Mouse (Mus musculus) intestine, embryonic 15.5 days (tissue): ENCODE data around the gene Paxx. TPM values are rescaled to one million over a fixed set of nuclear protein-coding genes. Genes with fewer than 3 reads are reported as not detected.
A peak's percentile ranks its signal among the peaks of the same experiment; 100 is the strongest.

Experiments
- ATAC-seq: fragments of 200-750 bp; cut with Nextera tagmentation; 2 replicates; pipeline ENCODE4 v1.8.0; 2017; ENCODE audit warnings: moderate TSS enrichment, moderate library complexity
- H3K27ac ChIP-seq: fragments of 300-500 bp; sonication (generic); 2 replicates; pipeline ENCODE4 v1.5.1; 2015; ENCODE audit warnings: mild to moderate bottlenecking, inconsistent platforms
- H3K27me3 ChIP-seq: fragments of 300-500 bp; sonication (generic); replicated peaks from 2 replicates; pipeline ENCODE4 v1.6.1; 2015; ENCODE audit warnings: inconsistent platforms
- H3K36me3 ChIP-seq: fragments of 300-500 bp; sonication (generic); 2 replicates; pipeline ENCODE4 v1.6.1; 2015; ENCODE audit warnings: inconsistent platforms
- H3K4me1 ChIP-seq: fragments of 300-500 bp; sonication (generic); replicated peaks from 2 replicates; pipeline ENCODE4 v1.6.1; 2015; ENCODE audit warnings: inconsistent platforms
- H3K4me2 ChIP-seq: fragments of 300-500 bp; sonication (generic); replicated peaks from 2 replicates; pipeline ENCODE4 v1.6.1; 2015; ENCODE audit warnings: mild to moderate bottlenecking, inconsistent platforms
- H3K4me3 ChIP-seq: fragments of 300-500 bp; sonication (generic); replicated peaks from 2 replicates; pipeline ENCODE4 v1.5.1; 2015; ENCODE audit warnings: inconsistent platforms
- H3K9ac ChIP-seq: fragments of 300-500 bp; sonication (generic); 2 replicates; pipeline ENCODE4 v1.6.1; 2015; ENCODE audit warnings: inconsistent platforms
- H3K9me3 ChIP-seq: fragments of 300-500 bp; sonication (generic); 2 replicates; pipeline ENCODE4 v1.6.1; 2016; ENCODE audit warnings: inconsistent platforms
- WGBS: fragments of 180-500 bp; shearing (Covaris S2); methylation state at CpG from one replicate; pipeline ENCODE4 v1.1.7; 2015; 5-methylcytosine and 5-hydroxymethylcytosine counted together
- polyA plus RNA-seq: library from polyadenylated mRNA; unstranded; fragments of >200 nt; fragmentation: Nextera tagmentation; extraction: Ambion mirVana; gene quantifications from 2 replicates; pipeline ENCODE4 v1.2.1, GENCODE M21; 2015

Gene Paxx
- polyA plus RNA-seq, result 28.0 and 33.2 TPM in 2 replicates

GRCm38 (mm10) chr2:25460551-25461309, at the start of gene Paxx:
TSS of gene Paxx (minus strand) at chr2:25461094.
- under 1% methylated on average over 48 of the region's 48 CpGs for WGBS
- ATAC-seq, result peak; percentile 92
- H3K4me2 ChIP-seq, result peak within 1 kb of the TSS; percentile 77

GRCm38 (mm10) chr2:25509912-25510311, 49.0 kb upstream of the Paxx start:
- Histone ChIP-seq H3K4me3 (no peak overlapping the region), H3K9me3 (no peaks in the 10 kb centered on the region), H3K4me2 (no peak overlapping the region), H3K9ac (no peak overlapping the region), H3K27me3 (no peaks in the 10 kb centered on the region), H3K27ac (no peak overlapping the region), H3K4me1 (no peaks in the 10 kb centered on the region), H3K36me3 (peaks cover 6% of the 10 kb centered on the region)
- no peak for ATAC-seq
- 72% methylated on average over 3 of the region's 3 CpGs for WGBS

More at GRCm38 (mm10) chr2:25460551-25461309, at the start of gene Paxx:
- no peaks in the 10 kb centered on the region for H3K9me3 ChIP-seq
- H3K27ac ChIP-seq, result peak within 1 kb of the TSS; percentile 83
- peaks cover 37% of the 10 kb centered on the region for H3K4me1 ChIP-seq
- peak within 1 kb of the TSS; percentile 64 for H3K4me3 ChIP-seq
- no peaks in the 10 kb centered on the region for H3K27me3 ChIP-seq
- H3K9ac ChIP-seq, result peak within 1 kb of the TSS; percentile 66
- H3K36me3 ChIP-seq, result no peaks in the 10 kb centered on the region

- WGBS, result 37% methylated on average over 5 of the region's 5 CpGs
- Histone ChIP-seq H3K27ac (no peak overlapping the region), H3K36me3 (peaks cover 7% of the 10 kb centered on the region), H3K4me1 (peaks cover 9% of the 10 kb centered on the region), H3K4me3 (no peak overlapping the region), H3K9me3 (no peaks in the 10 kb centered on the region), H3K4me2 (no peak overlapping the region), H3K9ac (no peak overlapping the region), H3K27me3 (no peaks in the 10 kb centered on the region)
- ATAC-seq, result no peak
Measured at GRCm38 (mm10) chr2:25506964-25507363, 46.1 kb upstream of the Paxx start.

GRCm38 (mm10) chr2:25505860-25506259, 45.0 kb upstream of the Paxx start:
- Histone ChIP-seq H3K27ac (no peak overlapping the region), H3K9ac (no peak overlapping the region), H3K4me1 (peaks cover 16% of the 10 kb centered on the region), H3K4me2 (no peak overlapping the region), H3K9me3 (no peaks in the 10 kb centered on the region), H3K4me3 (no peak overlapping the region), H3K36me3 (peaks cover 7% of the 10 kb centered on the region), H3K27me3 (no peaks in the 10 kb centered on the region)
- 88% methylated on average over 4 of the region's 4 CpGs for WGBS
- no peak for ATAC-seq

- no peaks in the 10 kb centered on the region for H3K27me3 ChIP-seq
- no peak overlapping the region for H3K4me3 ChIP-seq
- peaks cover 19% of the 10 kb centered on the region for H3K4me1 ChIP-seq
- H3K9ac ChIP-seq, result 0 out of 2 replicates have a peak overlapping the region, but pooled peaks have one; percentile 1
- WGBS, result 92% methylated on average over 1 of the region's 1 CpGs
- H3K27ac ChIP-seq, result no peak overlapping the region
- H3K4me2 ChIP-seq, result no peak overlapping the region
- H3K36me3 ChIP-seq, result peaks cover 7% of the 10 kb centered on the region
- no peaks in the 10 kb centered on the region for H3K9me3 ChIP-seq
- no peak for ATAC-seq
Measured at GRCm38 (mm10) chr2:25505000-25505399, 44.1 kb upstream of the Paxx start.

GRCm38 (mm10) chr2:25504538-25504937, 43.6 kb upstream of the Paxx start:
- Histone ChIP-seq H3K27me3 (no peaks in the 10 kb centered on the region), H3K9me3 (no peaks in the 10 kb centered on the region), H3K36me3 (peaks cover 7% of the 10 kb centered on the region), H3K4me3 (no peak overlapping the region), H3K4me1 (peaks cover 22% of the 10 kb centered on the region), H3K4me2 (no peak overlapping the region), H3K9ac (no peak overlapping the region), H3K27ac (no peak overlapping the region)
- WGBS, result 92% methylated on average over 19 of the region's 19 CpGs
- no peak for ATAC-seq

- Histone ChIP-seq H3K27ac (0 out of 2 replicates have a peak overlapping the region, but pooled peaks have one; percentile 14), H3K27me3 (no peaks in the 10 kb centered on the region), H3K4me1 (peaks cover 22% of the 10 kb centered on the region), H3K9ac (no peak overlapping the region), H3K9me3 (no peaks in the 10 kb centered on the region), H3K4me3 (no peak overlapping the region), H3K36me3 (peaks cover 7% of the 10 kb centered on the region), H3K4me2 (peak overlapping the region; percentile 84; the same call in 1 of the 2 replicates)
- WGBS, result 71% methylated on average over 3 of the region's 3 CpGs
- ATAC-seq, result peak; percentile 33
Measured at GRCm38 (mm10) chr2:25502726-25503125, 41.8 kb upstream of the Paxx start.

- WGBS, result 74% methylated on average over 20 of the region's 20 CpGs
- ATAC-seq, result no peak
- no peaks in the 10 kb centered on the region for H3K27me3 ChIP-seq
- H3K4me3 ChIP-seq, result peak within 1 kb of the TSS; percentile 68
- H3K4me1 ChIP-seq, result peaks cover 27% of the 10 kb centered on the region
- H3K9ac ChIP-seq, result peak within 1 kb of the TSS; percentile 87
- peak within 1 kb of the TSS; percentile 84 for H3K4me2 ChIP-seq
- peaks cover 7% of the 10 kb centered on the region for H3K36me3 ChIP-seq
- no peaks in the 10 kb centered on the region for H3K9me3 ChIP-seq
- peak within 1 kb of the TSS; percentile 33; the same call in 1 of the 2 replicates for H3K27ac ChIP-seq
Measured at GRCm38 (mm10) chr2:25501593-25502486, 40.9 kb upstream of the Paxx start, which contains the start of gene C8g. TSS of gene C8g (minus strand) at chr2:25501719.

GRCm38 (mm10) chr2:25500576-25501405, 39.9 kb upstream of the Paxx start, which contains the start of gene Fbxw5:
TSS of gene Fbxw5 (plus strand) at chr2:25500750.
- peaks cover 27% of the 10 kb centered on the region for H3K4me1 ChIP-seq

GRCm38 (mm10) chr2:25500071-25500575, 39.2 kb upstream of the Paxx start:
- H3K27me3 ChIP-seq, result no peaks in the 10 kb centered on the region
- peak overlapping the region; percentile 68 for H3K4me3 ChIP-seq
- H3K4me1 ChIP-seq, result peaks cover 27% of the 10 kb centered on the region
- H3K36me3 ChIP-seq, result peaks cover 3% of the 10 kb centered on the region
- peak; percentile 12 for ATAC-seq
- H3K9me3 ChIP-seq, result no peaks in the 10 kb centered on the region
- peak overlapping the region; percentile 45 for H3K9ac ChIP-seq
- peak overlapping the region; percentile 71 for H3K4me2 ChIP-seq
- WGBS, result 68% methylated on average over 6 of the region's 6 CpGs
- H3K27ac ChIP-seq, result 0 out of 2 replicates have a peak overlapping the region, but pooled peaks have one; percentile 44

More at GRCm38 (mm10) chr2:25500576-25501405, 39.9 kb upstream of the Paxx start, which contains the start of gene Fbxw5:
- peak; percentile 86 for ATAC-seq
- Histone ChIP-seq H3K9ac (peak within 1 kb of the TSS; percentile 87), H3K9me3 (no peaks in the 10 kb centered on the region), H3K27me3 (no peaks in the 10 kb centered on the region), H3K4me3 (peak within 1 kb of the TSS; percentile 68), H3K27ac (peak within 1 kb of the TSS; percentile 44; the same call in 1 of the 2 replicates), H3K36me3 (peaks cover 7% of the 10 kb centered on the region), H3K4me2 (peak within 1 kb of the TSS; percentile 84)
- WGBS, result 1% methylated on average over 40 of the region's 44 CpGs
